Mouse (Mus musculus): ENCODE measurements at regions not wholly inside any gene's neighbourhood (a gene's known extent, or its start where the extent isn't known, plus 50 kb on each side); places are given as distances from the start of the nearest gene placed in this dataset.

GRCm38 (mm10) chr4:45713046-45713706 lies 85.6 kb upstream of the Aldh1b1 start:
- no peak for DNase-seq (ENCODE audit: low spot score)

- no peak for DNase-seq (ENCODE audit: low spot score)
These were observed 94.8 kb upstream of the Aldh1b1 start for GRCm38 (mm10) chr4:45703997-45704396.

- DNase-seq (ENCODE audit: low spot score): no peak
These were observed 99.2 kb upstream of the Aldh1b1 start for GRCm38 (mm10) chr4:45699601-45700000.

- DNase-seq (ENCODE audit: low spot score): no peak
These were observed 103.6 kb upstream of the Aldh1b1 start for GRCm38 (mm10) chr4:45695239-45695638.

- DNase-seq (ENCODE audit: low spot score): no peak
These were observed 108.6 kb upstream of the Aldh1b1 start for GRCm38 (mm10) chr4:45689991-45690916.

GRCm38 (mm10) chr4:45689572-45689971 lies 109.2 kb upstream of the Aldh1b1 start:
- no peak for DNase-seq (ENCODE audit: low spot score)

- DNase-seq (ENCODE audit: low spot score): no peak
These were observed 110.6 kb upstream of the Aldh1b1 start for GRCm38 (mm10) chr4:45688233-45688632.

GRCm38 (mm10) chr4:45685031-45685430 lies 113.8 kb upstream of the Aldh1b1 start:
- DNase-seq (ENCODE audit: low spot score): no peak

- DNase-seq (ENCODE audit: low spot score): peak; percentile 5
These were observed 115.6 kb upstream of the Aldh1b1 start for GRCm38 (mm10) chr4:45683205-45683604.

GRCm38 (mm10) chr4:45682746-45683145 lies 116.1 kb upstream of the Aldh1b1 start:
- DNase-seq (ENCODE audit: low spot score): no peak

- DNase-seq (ENCODE audit: low spot score): peak; percentile 3
These were observed 122.7 kb upstream of the Aldh1b1 start for GRCm38 (mm10) chr4:45676137-45676536.

GRCm38 (mm10) chr4:45674291-45674690 lies 124.5 kb upstream of the Aldh1b1 start:
- no peak for DNase-seq (ENCODE audit: low spot score)

- DNase-seq (ENCODE audit: low spot score): no peak
These were observed 125.6 kb upstream of the Aldh1b1 start for GRCm38 (mm10) chr4:45673081-45673819.

GRCm38 (mm10) chr4:45672262-45673076 lies 126.4 kb upstream of the Aldh1b1 start:
- no peak for DNase-seq (ENCODE audit: low spot score)

- no peak for DNase-seq (ENCODE audit: low spot score)
These were observed 132.1 kb upstream of the Shb start for GRCm38 (mm10) chr4:45664372-45664771.

GRCm38 (mm10) chr4:45657350-45657978 lies 125.2 kb upstream of the Shb start:
- no peak for DNase-seq (ENCODE audit: low spot score)

GRCm38 (mm10) chr4:45655780-45656179 lies 123.5 kb upstream of the Shb start:
- DNase-seq (ENCODE audit: low spot score): no peak

- DNase-seq (ENCODE audit: low spot score): no peak
These were observed 122.5 kb upstream of the Shb start for GRCm38 (mm10) chr4:45654804-45655155.

- DNase-seq (ENCODE audit: low spot score): no peak
These were observed 121.9 kb upstream of the Shb start for GRCm38 (mm10) chr4:45654019-45654803.
